Mouse (Mus musculus) E14TG2a.4 (cell line): Measurements from ENCODE around the gene Irf7.
"Not testable (repeated sequence)": the region's sequence is repeated elsewhere in the genome, so short reads cannot be mapped to it uniquely, and the experiment has no call there.

Source experiments
- CTCF ChIP-seq: conservative IDR thresholded peaks from 2 replicates; pipeline ENCODE4 v1.5.1; 2014; ENCODE audit warnings: low read length
- POU5F1 ChIP-seq: IDR thresholded peaks from 2 replicates; pipeline ENCODE4 v1.6.1; 2014; ENCODE audit warnings: low read length, borderline replicate concordance

GRCm38 (mm10) chr7:141250486-141250885, 15.8 kb downstream of the Irf7 start:
- TF ChIP-seq CTCF, POU5F1: not testable (repeated sequence)
